Comparison of ENCODE assay signal across 7 mouse cellular contexts in genomic region chr7:68064647-68065362, GRCm38 (mm10).
A peak's percentile ranks its signal among the peaks of the same experiment; 100 is the strongest.
DNase-seq lines count a peak whose midpoint lies in the region; ATAC-seq and TF ChIP-seq lines count a peak whose summit lies in the region.

No protein-coding gene starts in this region.

- ATAC-seq in megakaryocyte, adult 5-6 weeks (ENCODE audit: poor library complexity, severe bottlenecking), result no peak
- ATAC-seq in granulocyte monocyte progenitor cell, adult 5-6 weeks (replicated peaks; ENCODE audit: poor library complexity, severe bottlenecking), result 0 out of 2 replicates have a peak, but pooled peaks have one; percentile 16
- ATAC-seq in stomach, embryonic 14.5 days (ENCODE audit: insufficient number of reproducible peaks, insufficient read depth, low FRiP score, low read depth), result no peak
- no peak for ATAC-seq in monocyte, adult 5-6 weeks (replicated peaks; ENCODE audit: insufficient number of reproducible peaks, low FRiP score, low TSS enrichment, poor library complexity, severe bottlenecking)

- peak; percentile 89 for DNase-seq in kidney, adult 2 months
- DNase-seq in thymus, adult 2 months, result no peak

- WGBS in kidney, adult 2 months, result 19% methylated on average over 11 of the region's 11 CpGs
- WGBS in stomach, embryonic 14.5 days, result 39% methylated on average over 11 of the region's 11 CpGs
- 79% methylated on average over 11 of the region's 11 CpGs for WGBS in thymus, adult 2 months

- peak overlapping the region; percentile 0 for H3K4me3 ChIP-seq in megakaryocyte, embryonic 14.5 days (replicated peaks)
- no peak overlapping the region for H3K4me3 ChIP-seq in kidney, adult 2 months (ENCODE audit: insufficient read depth, low read depth, low read length)
- no peak overlapping the region for H3K4me3 ChIP-seq in stomach, embryonic 14.5 days (ENCODE audit: low read depth, low read length)
- no peak overlapping the region for H3K4me3 ChIP-seq in thymus, adult 2 months (ENCODE audit: control insufficient read depth, insufficient read depth, low read length)

- H3K9ac ChIP-seq in stomach, embryonic 14.5 days (replicated peaks; ENCODE audit: low read depth, low read length), result no peak overlapping the region

- peak overlapping the region; percentile 93 for H3K27ac ChIP-seq in kidney, adult 2 months (ENCODE audit: insufficient read depth, low read depth, low read length)
- peak overlapping the region; percentile 0; the same call in 1 of the 2 replicates for H3K27ac ChIP-seq in stomach, embryonic 14.5 days (ENCODE audit: low read length)
- no peak overlapping the region for H3K27ac ChIP-seq in thymus, adult 2 months (ENCODE audit: control insufficient read depth, insufficient read depth, low read length)

- no peaks in the 10 kb centered on the region for H3K9me3 ChIP-seq in megakaryocyte, embryonic 14.5 days
- H3K9me3 ChIP-seq in stomach, embryonic 14.5 days (ENCODE audit: control insufficient read depth, low read depth, low read length), result no peaks in the 10 kb centered on the region

- TF ChIP-seq POLR2A in kidney, adult 2 months (IDR thresholded peaks at IDR 0.05; ENCODE audit: low read depth, low read length), result no peak
- TF ChIP-seq POLR2A in thymus, adult 2 months (IDR thresholded peaks at IDR 0.05; ENCODE audit: control insufficient read depth, extremely low read depth, insufficient read depth, low read length, poor library complexity), result no peak

- peaks cover 76% of the 10 kb centered on the region for H3K4me1 ChIP-seq in megakaryocyte, embryonic 14.5 days
- peaks cover 76% of the 10 kb centered on the region for H3K4me1 ChIP-seq in kidney, adult 2 months (ENCODE audit: control insufficient read depth, insufficient read depth, low read length)
- peaks cover 30% of the 10 kb centered on the region; the same call in 1 of the 2 replicates for H3K4me1 ChIP-seq in stomach, embryonic 14.5 days (ENCODE audit: control insufficient read depth, insufficient read depth, low read length)
- peaks cover 7% of the 10 kb centered on the region for H3K4me1 ChIP-seq in thymus, adult 2 months (replicated peaks; ENCODE audit: control insufficient read depth, insufficient read depth, low read length)

- TF ChIP-seq CTCF in kidney, adult 2 months (conservative IDR thresholded peaks at IDR 0.05; ENCODE audit: insufficient read depth, insufficient read length, low read depth, low read length), result no peak
- no peak for TF ChIP-seq CTCF in thymus, adult 2 months (IDR thresholded peaks at IDR 0.05; ENCODE audit: borderline replicate concordance, control insufficient read depth, extremely low read depth, insufficient read depth, low read length, poor library complexity)

- no peak overlapping the region for H3K4me2 ChIP-seq in stomach, embryonic 14.5 days (replicated peaks; ENCODE audit: low read depth, low read length)

- H3K36me3 ChIP-seq in megakaryocyte, embryonic 14.5 days (replicated peaks; ENCODE audit: low read length), result peaks cover 42% of the 10 kb centered on the region
- no peaks in the 10 kb centered on the region for H3K36me3 ChIP-seq in kidney, adult 2 months (ENCODE audit: control insufficient read depth, insufficient read depth, low read length)
- no peaks in the 10 kb centered on the region for H3K36me3 ChIP-seq in stomach, embryonic 14.5 days (ENCODE audit: control insufficient read depth, insufficient read depth, low read length)
- no peaks in the 10 kb centered on the region for H3K36me3 ChIP-seq in thymus, adult 2 months (ENCODE audit: control insufficient read depth, insufficient read depth, low read length)

- no peaks in the 10 kb centered on the region for H3K27me3 ChIP-seq in megakaryocyte, embryonic 14.5 days (replicated peaks)
- no peaks in the 10 kb centered on the region for H3K27me3 ChIP-seq in kidney, adult 2 months (replicated peaks; ENCODE audit: control insufficient read depth, insufficient read depth, low read length)
- H3K27me3 ChIP-seq in stomach, embryonic 14.5 days (ENCODE audit: control insufficient read depth, insufficient read depth, low read length), result no peaks in the 10 kb centered on the region
- H3K27me3 ChIP-seq in thymus, adult 2 months (ENCODE audit: control insufficient read depth, insufficient read depth, low read length), result no peaks in the 10 kb centered on the region
